Mouse (Mus musculus): ENCODE results near the gene Krtap28-10. TPM values are rescaled to one million over a fixed set of nuclear protein-coding genes. Genes with fewer than 3 reads are reported as not detected.
A peak's percentile ranks its signal among the peaks of the same experiment; 100 is the strongest.

Gene Krtap28-10
- not detected in 2 replicates for polyA plus RNA-seq (2015; fragmentation: Nextera tagmentation; extraction: Ambion mirVana)

- no peaks in the 10 kb centered on the region for H3K36me3 ChIP-seq (ENCODE audit: control insufficient read depth, insufficient read depth, low read length)
- H3K9me3 ChIP-seq (ENCODE audit: control insufficient read depth, low read length) = no peaks in the 10 kb centered on the region
- H3K27ac ChIP-seq (ENCODE audit: low read length) = no peak within 1 kb of the TSS
- H3K4me2 ChIP-seq (ENCODE audit: low read depth, low read length) = no peak within 1 kb of the TSS
- no peaks in the 10 kb centered on the region for H3K27me3 ChIP-seq (replicated peaks; ENCODE audit: control insufficient read depth, insufficient read depth, low read length)
- no peak for ATAC-seq
- 0 out of 2 replicates have a peak, but pooled peaks cover 6% of the 10 kb centered on the region for H3K4me1 ChIP-seq (ENCODE audit: control insufficient read depth, insufficient read depth, low read length)
- 97% methylated on average over 2 of the region's 2 CpGs for WGBS
- no peak within 1 kb of the TSS for H3K4me3 ChIP-seq (ENCODE audit: low read length)
- H3K9ac ChIP-seq (ENCODE audit: low read depth, low read length) = no peak within 1 kb of the TSS
These were observed at the start of gene Krtap28-10 for GRCm38 (mm10) chr1:83042380-83042779. Gene Krtap28-10, minus strand, starts transcription at chr1:83042480.

GRCm38 (mm10) chr1:83091268-83091667 lies 49.0 kb upstream of the Krtap28-10 start:
- H3K4me2 ChIP-seq (ENCODE audit: low read depth, low read length) = no peak overlapping the region
- H3K36me3 ChIP-seq (ENCODE audit: control insufficient read depth, insufficient read depth, low read length) = no peaks in the 10 kb centered on the region
- no peak overlapping the region for H3K9ac ChIP-seq (ENCODE audit: low read depth, low read length)
- no peaks in the 10 kb centered on the region for H3K9me3 ChIP-seq (ENCODE audit: control insufficient read depth, low read length)
- ATAC-seq = no peak
- H3K4me1 ChIP-seq (ENCODE audit: control insufficient read depth, insufficient read depth, low read length) = no peaks in the 10 kb centered on the region
- no peaks in the 10 kb centered on the region for H3K27me3 ChIP-seq (replicated peaks; ENCODE audit: control insufficient read depth, insufficient read depth, low read length)
- 73% methylated on average over 3 of the region's 3 CpGs for WGBS
- no peak overlapping the region for H3K27ac ChIP-seq (ENCODE audit: low read length)
- H3K4me3 ChIP-seq (ENCODE audit: low read length) = no peak overlapping the region

DNA sequence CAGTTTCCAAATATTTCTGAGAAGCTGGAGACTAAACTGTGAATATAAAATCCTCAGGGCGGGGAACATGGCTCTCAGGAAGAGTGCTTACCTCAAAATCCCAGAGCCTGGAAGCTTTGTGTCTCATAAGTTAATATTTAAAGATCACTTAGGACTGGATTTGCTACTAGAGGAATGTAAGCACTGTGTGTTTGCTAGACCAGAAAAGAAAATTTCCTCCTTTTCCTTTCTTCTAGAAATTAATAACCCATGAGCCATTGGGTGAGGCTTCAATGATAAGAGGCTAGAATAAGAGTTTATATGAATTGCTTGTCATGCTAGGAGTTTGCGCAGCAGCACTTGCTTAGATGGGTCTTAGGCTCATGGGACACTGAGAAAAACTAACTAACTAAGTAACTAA lies 42.5 kb upstream of the Krtap28-10 start:
- Histone ChIP-seq H3K4me1 (ENCODE audit: control insufficient read depth, insufficient read depth, low read length) (no peaks in the 10 kb centered on the region), H3K36me3 (ENCODE audit: control insufficient read depth, insufficient read depth, low read length) (no peaks in the 10 kb centered on the region), H3K27me3 (replicated peaks; ENCODE audit: control insufficient read depth, insufficient read depth, low read length) (no peaks in the 10 kb centered on the region), H3K9ac (ENCODE audit: low read depth, low read length) (no peak overlapping the region), H3K4me2 (ENCODE audit: low read depth, low read length) (no peak overlapping the region), H3K9me3 (ENCODE audit: control insufficient read depth, low read length) (no peaks in the 10 kb centered on the region), H3K4me3 (ENCODE audit: low read length) (no peak overlapping the region), H3K27ac (ENCODE audit: low read length) (no peak overlapping the region)
- ATAC-seq = peak; percentile 76
- 56% methylated on average over 2 of the region's 2 CpGs for WGBS

GRCm38 (mm10) chr1:83077016-83077415 lies 34.7 kb upstream of the Krtap28-10 start:
- H3K4me2 ChIP-seq (ENCODE audit: low read depth, low read length) = no peak overlapping the region
- ATAC-seq = no peak
- H3K27ac ChIP-seq (ENCODE audit: low read length) = no peak overlapping the region
- no peaks in the 10 kb centered on the region for H3K27me3 ChIP-seq (replicated peaks; ENCODE audit: control insufficient read depth, insufficient read depth, low read length)
- H3K9me3 ChIP-seq (ENCODE audit: control insufficient read depth, low read length) = no peaks in the 10 kb centered on the region
- no peak overlapping the region for H3K4me3 ChIP-seq (ENCODE audit: low read length)
- no peaks in the 10 kb centered on the region for H3K36me3 ChIP-seq (ENCODE audit: control insufficient read depth, insufficient read depth, low read length)
- no peak overlapping the region for H3K9ac ChIP-seq (ENCODE audit: low read depth, low read length)
- no peaks in the 10 kb centered on the region for H3K4me1 ChIP-seq (ENCODE audit: control insufficient read depth, insufficient read depth, low read length)
- WGBS = 77% methylated on average over 6 of the region's 6 CpGs

GRCm38 (mm10) chr1:83076190-83076917 lies 34.1 kb upstream of the Krtap28-10 start:
- no peak overlapping the region for H3K27ac ChIP-seq (ENCODE audit: low read length)
- H3K27me3 ChIP-seq (replicated peaks; ENCODE audit: control insufficient read depth, insufficient read depth, low read length) = no peaks in the 10 kb centered on the region
- H3K4me2 ChIP-seq (ENCODE audit: low read depth, low read length) = peak overlapping the region; percentile 43
- H3K4me1 ChIP-seq (ENCODE audit: control insufficient read depth, insufficient read depth, low read length) = no peaks in the 10 kb centered on the region
- no peaks in the 10 kb centered on the region for H3K36me3 ChIP-seq (ENCODE audit: control insufficient read depth, insufficient read depth, low read length)
- no peak overlapping the region for H3K9ac ChIP-seq (ENCODE audit: low read depth, low read length)
- no peaks in the 10 kb centered on the region for H3K9me3 ChIP-seq (ENCODE audit: control insufficient read depth, low read length)
- H3K4me3 ChIP-seq (ENCODE audit: low read length) = peak overlapping the region; percentile 16
- peak; percentile 68 for ATAC-seq
- WGBS = 52% methylated on average over 11 of the region's 11 CpGs

DNA sequence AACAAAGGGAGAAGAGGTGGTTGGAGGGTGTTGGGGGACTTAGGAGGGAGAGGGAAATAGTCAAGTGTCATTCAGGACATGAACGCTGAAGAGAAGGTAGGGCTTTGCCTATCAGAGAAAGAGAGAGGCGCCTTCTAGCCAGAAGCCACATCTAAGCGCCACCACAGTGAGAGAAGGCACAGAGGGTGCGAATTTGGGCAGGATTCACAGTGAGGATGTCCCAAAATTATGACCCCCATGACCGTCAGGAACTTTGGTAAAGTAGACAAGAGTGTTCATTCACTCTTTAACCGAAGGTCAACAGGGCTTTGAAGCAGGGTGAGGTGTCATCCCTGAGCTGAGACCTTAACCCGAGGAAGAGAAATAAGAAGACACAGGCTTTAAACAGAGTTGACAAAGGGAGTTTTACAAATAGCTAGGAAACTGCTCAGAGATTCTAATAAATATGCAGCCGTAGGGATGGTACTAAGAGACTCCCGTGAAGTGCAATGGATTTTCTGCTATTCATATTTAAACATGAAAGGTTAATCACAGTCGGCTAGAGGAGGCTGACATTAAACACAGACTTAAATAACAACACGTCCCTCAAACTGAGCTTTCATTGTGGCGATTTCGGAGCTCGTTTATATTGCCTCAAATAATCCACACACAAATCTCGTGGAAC lies 33.4 kb upstream of the Krtap28-10 start:
- peak overlapping the region; percentile 43 for H3K4me2 ChIP-seq (ENCODE audit: low read depth, low read length)
- no peak overlapping the region for H3K9ac ChIP-seq (ENCODE audit: low read depth, low read length)
- no peaks in the 10 kb centered on the region for H3K4me1 ChIP-seq (ENCODE audit: control insufficient read depth, insufficient read depth, low read length)
- 39% methylated on average over 15 of the region's 15 CpGs for WGBS
- no peaks in the 10 kb centered on the region for H3K27me3 ChIP-seq (replicated peaks; ENCODE audit: control insufficient read depth, insufficient read depth, low read length)
- no peaks in the 10 kb centered on the region for H3K36me3 ChIP-seq (ENCODE audit: control insufficient read depth, insufficient read depth, low read length)
- H3K9me3 ChIP-seq (ENCODE audit: control insufficient read depth, low read length) = no peaks in the 10 kb centered on the region
- ATAC-seq = peak; percentile 12; the same call in 1 of the 2 replicates
- H3K4me3 ChIP-seq (ENCODE audit: low read length) = peak overlapping the region; percentile 16
- H3K27ac ChIP-seq (ENCODE audit: low read length) = no peak overlapping the region

GRCm38 (mm10) chr1:83067205-83067604 lies 24.9 kb upstream of the Krtap28-10 start:
- H3K9ac ChIP-seq (ENCODE audit: low read depth, low read length) = no peak overlapping the region
- WGBS = 89% methylated on average over 10 of the region's 10 CpGs
- no peaks in the 10 kb centered on the region for H3K4me1 ChIP-seq (ENCODE audit: control insufficient read depth, insufficient read depth, low read length)
- no peaks in the 10 kb centered on the region for H3K27me3 ChIP-seq (replicated peaks; ENCODE audit: control insufficient read depth, insufficient read depth, low read length)
- H3K4me2 ChIP-seq (ENCODE audit: low read depth, low read length) = no peak overlapping the region
- H3K27ac ChIP-seq (ENCODE audit: low read length) = no peak overlapping the region
- H3K9me3 ChIP-seq (ENCODE audit: control insufficient read depth, low read length) = no peaks in the 10 kb centered on the region
- no peaks in the 10 kb centered on the region for H3K36me3 ChIP-seq (ENCODE audit: control insufficient read depth, insufficient read depth, low read length)
- ATAC-seq = no peak
- H3K4me3 ChIP-seq (ENCODE audit: low read length) = no peak overlapping the region

- ATAC-seq = no peak
- Histone ChIP-seq H3K9ac (ENCODE audit: low read depth, low read length) (no peak overlapping the region), H3K4me1 (ENCODE audit: control insufficient read depth, insufficient read depth, low read length) (no peaks in the 10 kb centered on the region), H3K9me3 (ENCODE audit: control insufficient read depth, low read length) (no peaks in the 10 kb centered on the region), H3K27me3 (replicated peaks; ENCODE audit: control insufficient read depth, insufficient read depth, low read length) (no peaks in the 10 kb centered on the region), H3K4me2 (ENCODE audit: low read depth, low read length) (no peak overlapping the region), H3K36me3 (ENCODE audit: control insufficient read depth, insufficient read depth, low read length) (no peaks in the 10 kb centered on the region), H3K27ac (ENCODE audit: low read length) (no peak overlapping the region), H3K4me3 (ENCODE audit: low read length) (no peak overlapping the region)
- WGBS = 93% methylated on average over 4 of the region's 4 CpGs
These were observed 24.3 kb upstream of the Krtap28-10 start for GRCm38 (mm10) chr1:83066577-83066976.

GRCm38 (mm10) chr1:83064851-83065250 lies 22.6 kb upstream of the Krtap28-10 start:
- Histone ChIP-seq H3K27me3 (replicated peaks; ENCODE audit: control insufficient read depth, insufficient read depth, low read length) (no peaks in the 10 kb centered on the region), H3K4me1 (ENCODE audit: control insufficient read depth, insufficient read depth, low read length) (no peaks in the 10 kb centered on the region; the same call in 1 of the 2 replicates), H3K9ac (ENCODE audit: low read depth, low read length) (no peak overlapping the region), H3K9me3 (ENCODE audit: control insufficient read depth, low read length) (no peaks in the 10 kb centered on the region), H3K4me3 (ENCODE audit: low read length) (no peak overlapping the region), H3K27ac (ENCODE audit: low read length) (no peak overlapping the region), H3K4me2 (ENCODE audit: low read depth, low read length) (no peak overlapping the region), H3K36me3 (ENCODE audit: control insufficient read depth, insufficient read depth, low read length) (no peaks in the 10 kb centered on the region)
- ATAC-seq = 0 out of 2 replicates have a peak, but pooled peaks have one; percentile 26
- 24% methylated on average over 3 of the region's 3 CpGs for WGBS

All from intestine, embryonic 16.5 days (tissue).